Mouse (Mus musculus) small intestine, adult 2 months (tissue): ENCODE results near the gene Pik3r3.

Source experiments
- CTCF ChIP-seq: fragments of 200-500 bp; IDR thresholded peaks from 2 replicates; pipeline ENCODE4 v1.5.1; 2012; ENCODE audit warnings: low read depth, mild to moderate bottlenecking, control low read depth, inconsistent platforms, low read length, moderate library complexity, mixed read lengths; ENCODE audit not compliant: insufficient replicate concordance, insufficient read length; ENCODE audit errors: extremely low read depth
- POLR2A ChIP-seq: fragments of 200-500 bp; IDR thresholded peaks from 2 replicates; pipeline ENCODE4 v1.6.1; 2012; ENCODE audit warnings: low read depth, mild to moderate bottlenecking, control low read depth, inconsistent platforms, low read length, moderate library complexity

DNA sequence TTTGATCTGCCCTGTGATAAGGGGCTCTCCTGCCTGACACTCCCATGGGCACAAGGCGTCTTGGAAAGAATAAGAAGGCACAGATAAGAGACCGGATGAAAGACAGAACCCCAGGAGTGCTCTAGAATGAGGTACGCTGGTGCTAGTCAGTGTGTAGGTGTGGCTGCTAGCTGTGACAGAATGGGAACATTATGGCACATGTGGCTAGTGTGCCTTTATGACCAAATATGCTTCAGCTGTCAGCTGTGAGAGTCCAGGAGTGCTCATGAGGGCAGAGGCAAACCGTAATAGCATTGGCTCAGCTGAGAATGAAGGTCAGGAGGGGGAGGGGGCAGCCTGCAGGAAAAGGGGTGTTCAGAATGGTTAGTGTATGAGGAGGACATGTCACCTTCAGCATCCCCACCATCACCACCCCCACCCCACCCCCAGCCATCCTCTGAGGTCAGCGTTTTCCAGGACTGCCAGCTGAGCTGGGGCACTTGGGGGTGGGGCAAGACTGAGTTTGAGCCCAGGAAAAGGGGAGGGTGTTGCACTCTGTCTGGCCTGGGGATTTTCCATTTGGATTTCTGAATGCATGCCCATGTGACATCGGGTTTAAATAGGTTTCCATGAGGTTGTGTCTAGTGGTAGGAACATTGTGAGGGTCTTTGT is 46.8 kb upstream of the Pik3r3 start:
- TF ChIP-seq CTCF (no peak), POLR2A (no peak)
